Mouse (Mus musculus): ENCODE measurements at regions not wholly inside any gene's neighbourhood (a gene's known extent, or its start where the extent isn't known, plus 50 kb on each side); places are given as distances from the start of the nearest gene placed in this dataset.

- DNase-seq (ENCODE audit: low spot score in 2 of 2), result no peak
Measured at GRCm38 (mm10) chr9:113421645-113422044, 286.4 kb downstream of the Pdcd6ip start.

DNA sequence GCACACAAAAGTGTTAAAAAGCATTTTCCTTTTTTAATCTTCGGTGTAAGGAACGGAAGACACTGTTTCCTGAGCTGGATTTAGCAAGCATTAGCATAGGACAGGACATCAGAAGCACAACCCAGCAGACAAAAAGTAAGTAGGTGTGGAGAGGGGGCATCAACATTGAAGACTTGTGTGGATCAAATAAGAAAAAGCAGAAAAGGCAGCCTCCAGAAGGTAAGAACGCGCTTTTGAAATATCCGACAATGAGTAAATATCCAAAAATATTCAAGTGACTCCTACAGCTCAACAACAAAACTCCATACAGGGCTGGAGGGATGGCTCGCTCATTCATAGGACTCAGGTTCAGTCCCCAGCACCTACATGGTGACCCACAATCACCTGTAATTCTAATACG, 286.9 kb downstream of the Pdcd6ip start:
- no peak for DNase-seq (ENCODE audit: low spot score in 2 of 2)

DNA sequence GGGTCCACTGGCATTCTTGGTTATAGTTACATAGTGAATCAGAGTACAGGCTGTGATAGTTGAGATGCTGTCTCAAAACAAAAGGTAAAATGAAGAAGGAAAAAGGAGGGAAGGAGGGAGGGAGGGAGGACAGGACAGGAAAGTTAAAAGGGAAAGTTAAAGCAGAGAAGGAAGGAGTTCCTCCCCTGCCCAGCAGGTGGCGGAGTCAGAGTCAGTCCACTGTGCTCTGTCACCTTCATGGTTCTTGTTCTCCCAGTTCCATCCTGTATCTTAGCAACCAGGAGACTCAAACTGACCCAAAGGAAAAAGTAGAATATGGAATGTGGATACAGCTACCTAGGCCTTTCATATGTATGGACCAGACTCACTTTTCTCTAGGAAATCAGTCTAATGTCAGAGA, 288.3 kb downstream of the Pdcd6ip start:
- no peak for DNase-seq (ENCODE audit: low spot score in 2 of 2)

DNA sequence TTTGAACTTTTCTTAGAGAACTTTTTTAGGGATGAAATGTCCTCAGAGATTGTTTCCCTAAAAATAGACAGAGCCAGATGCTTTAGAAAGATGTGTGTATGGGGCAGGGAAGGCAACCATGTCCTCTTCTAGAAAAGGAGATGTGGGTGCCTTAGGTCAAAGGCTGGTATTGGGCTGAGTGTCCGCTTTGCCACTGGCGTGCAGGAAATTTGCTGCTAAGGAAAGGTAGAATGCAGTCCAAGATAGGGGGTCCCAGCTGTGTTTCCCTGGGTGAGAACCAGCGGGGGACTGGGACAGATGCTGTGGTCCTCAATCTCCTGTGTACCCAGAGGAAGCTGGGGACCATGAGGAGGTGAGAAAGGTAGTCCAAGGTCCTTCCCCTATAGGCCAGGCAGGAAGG, 291.0 kb downstream of the Pdcd6ip start:
- no peak for DNase-seq (ENCODE audit: low spot score in 2 of 2)

GRCm38 (mm10) chr9:113415511-113415931, 292.5 kb downstream of the Pdcd6ip start:
- no peak for DNase-seq (ENCODE audit: low spot score in 2 of 2)

- DNase-seq (ENCODE audit: low spot score in 2 of 2), result no peak
Measured at GRCm38 (mm10) chr9:113414690-113415089, 293.4 kb downstream of the Pdcd6ip start.

DNA sequence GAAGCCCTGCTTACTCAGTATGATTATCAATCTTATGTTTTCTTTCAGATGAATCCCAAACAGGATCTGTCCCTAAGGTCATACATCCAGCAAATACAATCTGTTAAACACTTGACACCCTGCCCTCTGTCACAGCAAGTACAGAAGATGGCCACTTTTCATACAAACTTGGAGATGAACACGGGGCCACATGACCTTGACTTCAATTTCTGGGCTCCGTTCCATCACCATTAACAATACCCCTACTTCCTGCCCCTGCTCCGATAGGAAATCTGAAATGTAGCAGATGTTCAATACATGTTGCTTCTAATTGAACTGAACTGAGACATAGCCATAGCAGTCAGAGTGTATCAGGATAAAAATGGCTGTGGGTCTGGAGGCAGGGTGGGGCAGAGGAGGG, 294.2 kb downstream of the Pdcd6ip start:
- no peak for DNase-seq (ENCODE audit: low spot score in 2 of 2)

DNA sequence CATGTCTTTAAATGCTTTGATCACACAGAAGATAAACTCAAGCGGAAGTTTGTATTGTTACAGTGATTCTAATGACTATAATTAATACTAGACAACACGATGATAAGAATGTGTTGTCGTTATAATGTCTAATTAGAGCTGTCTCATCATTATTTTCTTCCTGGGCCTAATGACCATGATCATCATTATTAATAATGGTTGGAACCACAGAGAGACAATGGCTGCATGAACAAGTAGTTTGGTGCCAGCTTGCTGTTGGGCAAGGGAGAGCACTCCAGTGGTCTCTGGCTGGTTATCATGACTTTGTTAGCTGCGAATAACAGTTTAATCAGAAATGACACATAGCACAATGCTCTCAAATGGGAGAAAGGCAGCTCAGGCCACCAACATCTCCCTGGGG, 296.4 kb downstream of the Pdcd6ip start:
- DNase-seq (ENCODE audit: low spot score in 2 of 2), result no peak

DNA sequence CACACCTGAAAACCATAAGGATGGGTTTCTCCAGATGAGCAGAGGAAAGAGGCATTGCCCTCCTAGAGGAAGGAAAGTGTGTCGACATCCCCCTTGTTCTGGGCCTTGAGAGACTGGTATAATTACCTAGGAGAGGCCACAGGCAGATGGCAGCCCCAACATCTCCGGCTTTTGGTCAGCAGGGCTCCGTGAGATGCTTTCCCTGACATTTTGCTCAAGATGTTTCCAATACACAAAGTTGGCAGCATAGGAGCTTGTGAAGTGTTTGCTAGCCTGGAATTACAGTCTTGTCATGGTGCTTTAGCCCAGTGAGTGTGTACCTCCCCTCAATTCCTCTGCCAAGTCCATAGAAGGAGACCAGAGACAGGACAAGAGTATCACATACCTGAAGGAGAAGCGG, 299.5 kb downstream of the Pdcd6ip start:
- DNase-seq (ENCODE audit: low spot score in 2 of 2), result no peak

GRCm38 (mm10) chr9:113394320-113394719, 313.7 kb downstream of the Pdcd6ip start:
- no peak for DNase-seq (ENCODE audit: low spot score in 2 of 2)

- DNase-seq (ENCODE audit: low spot score in 2 of 2), result no peak
Measured at GRCm38 (mm10) chr9:113387356-113387755, 320.7 kb downstream of the Pdcd6ip start.

DNA sequence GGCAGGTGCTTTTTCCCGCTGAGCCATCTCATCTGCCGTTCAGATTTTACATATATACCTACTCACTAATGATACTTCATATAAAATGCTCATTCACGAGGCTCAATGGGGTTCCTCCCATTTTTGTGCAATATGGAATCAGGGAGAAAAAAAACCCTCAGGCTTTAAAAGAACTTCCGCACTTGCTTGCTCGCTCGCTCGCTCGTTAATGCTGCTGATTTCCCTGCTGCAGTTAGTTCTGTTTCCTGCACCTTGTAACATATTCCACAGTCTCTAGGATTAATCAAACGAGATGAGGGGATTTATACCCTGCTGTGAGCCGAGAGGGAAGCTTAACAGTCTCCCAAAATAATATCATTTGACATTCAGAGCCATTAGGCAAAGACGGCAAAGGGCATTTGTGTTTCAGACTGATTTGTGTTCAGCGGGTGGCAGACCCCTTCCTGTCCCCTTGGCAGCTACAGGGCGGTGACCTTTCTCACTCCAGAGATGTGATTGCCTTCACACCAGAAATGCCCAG, 326.4 kb downstream of the Pdcd6ip start:
- no peak for DNase-seq (ENCODE audit: low spot score in 2 of 2)

DNA sequence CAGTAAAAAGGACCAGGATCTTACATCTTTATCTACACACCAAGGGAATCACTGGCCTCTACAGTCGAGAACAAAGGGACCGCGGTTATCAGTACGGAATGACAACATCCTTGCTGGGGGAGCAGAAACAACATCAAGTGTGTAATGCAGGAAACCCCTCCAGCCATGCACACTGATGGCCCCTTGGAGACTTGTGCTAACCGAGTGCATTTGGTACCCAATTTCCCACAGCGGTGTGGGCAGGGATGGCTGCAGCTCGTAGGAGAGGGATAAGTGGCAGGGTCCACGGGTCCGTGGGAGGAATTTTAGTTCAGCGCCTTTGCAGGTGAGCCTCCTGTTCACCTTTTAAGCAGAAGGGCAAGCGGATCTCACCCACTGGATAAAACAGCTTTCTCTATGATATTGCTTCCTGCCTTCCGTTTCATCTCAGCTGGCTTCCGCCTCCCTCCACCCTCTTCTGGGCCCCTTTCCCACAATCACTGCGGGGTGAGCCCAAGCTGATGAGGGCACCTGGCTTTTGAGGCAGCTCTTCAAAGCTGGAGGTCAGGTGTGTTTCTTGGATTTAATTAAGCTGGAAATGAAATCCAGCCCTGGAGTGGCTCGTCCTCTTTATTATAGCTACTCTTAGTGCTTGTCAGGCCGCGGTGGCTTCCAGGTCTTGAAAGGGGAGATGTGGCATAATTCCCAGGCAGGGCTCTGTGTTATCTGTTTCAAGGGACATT, 327.5 kb downstream of the Pdcd6ip start:
- no peak for DNase-seq (ENCODE audit: low spot score in 2 of 2)

GRCm38 (mm10) chr9:113378525-113378924, 329.5 kb downstream of the Pdcd6ip start:
- DNase-seq (ENCODE audit: low spot score in 2 of 2), result no peak

- DNase-seq (ENCODE audit: low spot score in 2 of 2), result no peak
Measured at GRCm38 (mm10) chr9:113371718-113372306, 336.2 kb downstream of the Pdcd6ip start.

GRCm38 (mm10) chr9:113347942-113348341, 360.1 kb downstream of the Pdcd6ip start:
- DNase-seq (ENCODE audit: low spot score in 2 of 2), result no peak

DNA sequence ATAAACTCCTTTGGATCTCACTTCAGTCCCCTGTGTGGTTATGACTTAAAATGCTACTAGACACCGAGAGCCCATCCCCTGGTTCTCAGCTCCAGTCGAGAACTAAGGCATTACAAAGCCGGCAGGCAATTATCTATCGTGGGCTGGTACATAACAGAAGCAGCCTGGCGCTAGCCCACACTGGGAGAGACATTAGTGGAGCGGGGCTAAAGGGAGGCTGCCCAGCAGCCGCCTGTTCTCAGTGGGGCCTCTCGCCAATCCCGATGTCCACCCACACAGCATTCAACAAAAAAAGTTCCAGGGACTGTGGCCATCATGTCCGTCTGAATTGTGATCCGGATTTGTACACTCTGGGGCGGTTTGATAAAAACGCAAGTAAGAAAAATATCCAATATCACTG, 361.5 kb downstream of the Pdcd6ip start:
- DNase-seq (ENCODE audit: low spot score in 2 of 2), result no peak

GRCm38 (mm10) chr9:113342131-113342530, 365.9 kb downstream of the Pdcd6ip start:
- no peak for DNase-seq (ENCODE audit: low spot score in 2 of 2)

GRCm38 (mm10) chr9:113340838-113341237, 367.2 kb downstream of the Pdcd6ip start:
- DNase-seq (ENCODE audit: low spot score in 2 of 2), result no peak

- DNase-seq (ENCODE audit: low spot score in 2 of 2), result no peak
Measured at GRCm38 (mm10) chr9:113340036-113340435, 368.0 kb downstream of the Pdcd6ip start.

- DNase-seq (ENCODE audit: low spot score in 2 of 2), result no peak
Measured at GRCm38 (mm10) chr9:113324489-113324888, 383.6 kb downstream of the Pdcd6ip start.

DNA sequence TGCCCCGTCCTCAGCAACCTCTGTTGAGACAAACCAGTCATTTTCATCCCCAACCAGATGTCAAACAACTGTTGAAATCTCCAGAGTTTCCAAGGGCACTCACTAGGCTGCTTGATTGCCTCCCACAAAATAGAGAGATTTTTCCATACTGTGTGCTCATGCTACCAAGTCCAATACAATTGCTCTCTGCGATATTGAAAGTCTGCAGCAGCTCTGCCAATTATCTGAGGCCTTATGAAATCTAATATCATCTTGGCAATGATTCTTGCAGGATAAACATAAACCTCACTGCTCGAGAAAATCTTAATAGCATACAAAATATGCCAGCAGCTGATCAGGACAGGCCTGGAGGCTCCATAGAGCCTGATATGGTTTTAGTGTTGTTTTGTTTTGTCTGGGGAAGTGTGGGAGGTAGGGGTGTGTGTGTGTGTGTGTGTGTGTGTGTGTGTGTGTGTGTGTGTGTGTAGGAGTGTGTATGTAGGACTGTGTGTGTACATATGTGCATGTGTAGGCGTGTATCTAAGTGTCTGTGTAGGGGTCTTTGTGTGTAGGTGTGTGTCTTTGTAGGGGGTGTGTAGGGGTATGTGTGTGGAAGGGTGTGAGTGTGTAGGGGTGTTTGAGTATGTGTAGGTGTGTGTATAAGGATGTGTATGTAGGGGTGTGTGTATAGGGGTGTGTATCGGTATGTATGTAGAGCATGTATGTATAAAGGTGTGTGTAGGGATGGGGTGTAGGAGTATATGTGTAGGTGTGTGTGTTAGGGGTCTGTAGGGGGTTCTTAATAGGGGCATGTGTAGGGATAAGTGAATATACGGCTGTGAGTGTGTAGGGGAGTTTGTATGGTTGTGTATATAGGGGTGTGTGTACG, 398.1 kb downstream of the Pdcd6ip start:
- DNase-seq (ENCODE audit: low spot score in 2 of 2), result no peak
